Mouse (Mus musculus) retina, postnatal 7 days (tissue): ENCODE results near the gene Ptprr.
A peak's percentile ranks its signal among the peaks of the same experiment; 100 is the strongest.

ENCODE experiments used
- DNase-seq: peaks from one replicate; pipeline ENCODE4 v3.0.0-alpha.2; 2012; ENCODE audit warnings: low read depth, low spot score

The Ptprr gene

DNA sequence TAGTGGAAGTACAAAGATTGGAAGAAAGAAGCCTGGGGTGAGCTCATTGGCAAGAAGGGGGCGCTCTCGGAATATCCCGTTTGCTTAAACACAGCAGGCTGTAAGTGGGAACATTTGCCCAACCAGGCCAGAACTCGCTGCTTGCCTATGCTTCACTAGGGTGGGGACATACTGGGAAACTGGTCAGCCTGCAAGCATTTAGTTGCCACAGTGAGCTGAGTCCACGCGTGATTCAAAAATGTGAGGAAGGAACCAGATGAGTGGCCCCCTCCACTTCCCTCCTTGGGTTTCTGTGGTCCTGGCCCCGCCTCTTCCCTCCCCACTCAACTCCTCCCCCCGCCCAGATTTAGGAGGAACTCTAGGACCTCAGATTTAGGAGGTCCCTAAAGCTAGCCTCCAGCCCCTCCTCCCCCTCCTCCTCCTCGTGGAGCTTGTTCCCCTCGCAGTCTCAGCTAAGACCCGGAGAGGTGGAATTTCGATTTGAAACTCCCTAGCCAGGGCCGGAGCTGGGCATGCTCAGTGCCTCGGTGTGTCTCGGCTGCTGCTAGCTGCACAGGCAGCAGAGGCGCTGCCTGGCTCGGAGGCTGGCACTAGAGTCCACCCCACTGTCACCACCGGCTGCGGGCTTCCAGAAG lies at the start of gene Ptprr:
TSS of gene Ptprr (plus strand) at position 369 of the 635 bp plus-strand sequence.
- DNase-seq, result peak; percentile 68

- no peak for DNase-seq
Measured at GRCm38 (mm10) chr10:115976345-115976744, 41.7 kb upstream of the Ptprr start.

DNA sequence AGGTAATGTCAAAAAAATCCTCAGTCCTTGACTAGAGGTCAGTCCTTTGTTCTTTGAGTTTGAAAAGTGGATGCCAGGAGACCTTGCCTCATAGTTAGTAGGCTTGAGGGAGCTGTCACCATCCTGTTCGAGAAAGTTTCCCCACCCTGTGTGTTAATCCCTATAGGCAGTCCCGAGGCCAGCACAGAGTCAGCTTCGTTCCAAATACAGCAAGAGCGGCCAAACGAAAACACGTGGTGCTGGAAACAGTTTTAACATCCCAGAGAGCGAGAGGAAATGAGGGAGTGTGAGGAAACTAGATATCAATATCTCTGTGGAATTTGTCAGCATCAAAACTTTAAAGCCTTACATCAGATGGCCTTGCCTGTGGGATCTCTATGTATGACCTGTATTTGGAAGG lies 39.0 kb upstream of the Ptprr start:
- no peak for DNase-seq

DNA sequence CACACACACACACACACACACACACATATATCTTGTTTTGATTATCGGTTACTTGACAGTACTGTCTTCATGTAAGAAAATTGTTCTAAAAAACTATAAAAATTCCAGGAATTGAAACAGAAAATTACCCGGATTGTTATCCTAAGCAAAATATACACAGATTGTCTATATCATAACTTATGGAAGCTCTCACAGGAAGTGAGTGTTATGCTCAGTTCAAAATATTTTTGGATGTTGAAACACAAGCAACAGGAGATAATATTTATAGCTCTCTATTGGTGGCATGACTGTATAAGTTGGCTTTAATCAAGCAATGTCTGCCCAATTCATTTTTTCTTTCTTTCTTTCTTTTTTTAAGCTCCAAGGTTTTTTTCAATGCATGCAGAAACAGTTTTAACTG lies 38.0 kb upstream of the Ptprr start:
- DNase-seq, result no peak

GRCm38 (mm10) chr10:115984308-115984707 lies 33.7 kb upstream of the Ptprr start:
- DNase-seq, result no peak

DNA sequence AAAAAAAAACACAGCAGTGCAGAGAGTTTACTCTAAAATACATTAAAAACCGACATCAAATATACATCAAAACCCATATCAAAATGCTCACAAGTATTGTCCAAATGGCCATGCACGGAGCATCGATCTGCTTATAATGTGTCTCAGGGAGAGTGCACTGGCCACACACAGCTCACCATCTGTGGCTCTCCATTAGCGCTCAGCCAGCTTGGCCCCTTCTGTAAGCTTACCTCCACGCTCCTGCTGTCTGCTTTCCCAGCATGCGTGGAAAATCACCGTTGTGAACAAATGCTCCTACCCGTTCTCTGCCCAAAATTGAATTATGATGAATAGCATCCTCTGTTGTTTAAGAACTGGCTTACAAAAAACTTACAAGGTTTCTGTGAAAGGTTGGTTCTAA lies 16.2 kb upstream of the Ptprr start:
- no peak for DNase-seq

DNA sequence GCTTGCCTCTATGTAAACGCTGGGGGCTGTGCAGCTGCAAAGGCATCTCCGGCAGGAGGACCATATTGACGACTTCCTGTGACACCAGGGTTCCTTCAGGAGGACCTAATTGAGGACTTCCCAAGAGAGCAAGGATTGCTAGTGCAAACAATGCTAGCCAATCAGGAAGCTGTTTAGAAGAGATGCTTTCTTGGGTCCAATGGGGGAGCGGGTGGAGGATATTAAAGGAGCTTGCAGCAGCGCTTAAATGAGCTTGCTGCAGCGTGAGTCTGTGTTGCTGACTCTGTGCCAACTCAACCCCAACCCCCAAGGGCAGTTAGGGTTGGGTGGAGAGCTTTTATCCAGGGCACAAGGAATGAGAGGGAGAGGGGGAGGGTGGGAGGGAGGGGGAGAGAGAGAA lies 11.3 kb upstream of the Ptprr start:
- no peak for DNase-seq

- no peak for DNase-seq
Measured at GRCm38 (mm10) chr10:116018480-116018891, 473 bp downstream of the Ptprr start.

GRCm38 (mm10) chr10:116019086-116019860 lies 1.3 kb downstream of the Ptprr start:
- no peak for DNase-seq

DNA sequence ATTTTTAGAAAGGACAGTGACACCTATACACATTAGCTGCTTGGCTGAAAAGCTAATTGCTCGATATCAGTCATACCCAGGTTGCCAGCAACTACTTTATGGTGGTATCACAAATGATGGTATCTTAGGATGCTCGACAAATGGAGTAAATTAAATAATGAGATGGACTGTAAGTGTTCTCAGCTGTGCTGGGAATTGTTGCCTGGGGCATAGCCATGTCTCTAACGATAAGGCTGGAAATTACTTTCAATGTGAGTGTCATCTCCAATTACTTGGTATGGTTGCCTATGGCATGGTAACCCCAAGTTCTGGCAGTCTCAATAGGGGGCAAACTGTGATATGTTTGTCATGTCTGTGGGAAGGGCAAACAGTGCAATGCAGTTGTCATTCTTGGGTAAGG lies 3.1 kb downstream of the Ptprr start:
- no peak for DNase-seq

GRCm38 (mm10) chr10:116038150-116038549 lies 20.1 kb downstream of the Ptprr start:
- DNase-seq, result no peak

GRCm38 (mm10) chr10:116075954-116076353 lies 57.9 kb downstream of the Ptprr start:
- no peak for DNase-seq

GRCm38 (mm10) chr10:116078636-116079035 lies 60.6 kb downstream of the Ptprr start:
- DNase-seq, result no peak

GRCm38 (mm10) chr10:116079396-116079795 lies 61.4 kb downstream of the Ptprr start:
- DNase-seq, result no peak

DNA sequence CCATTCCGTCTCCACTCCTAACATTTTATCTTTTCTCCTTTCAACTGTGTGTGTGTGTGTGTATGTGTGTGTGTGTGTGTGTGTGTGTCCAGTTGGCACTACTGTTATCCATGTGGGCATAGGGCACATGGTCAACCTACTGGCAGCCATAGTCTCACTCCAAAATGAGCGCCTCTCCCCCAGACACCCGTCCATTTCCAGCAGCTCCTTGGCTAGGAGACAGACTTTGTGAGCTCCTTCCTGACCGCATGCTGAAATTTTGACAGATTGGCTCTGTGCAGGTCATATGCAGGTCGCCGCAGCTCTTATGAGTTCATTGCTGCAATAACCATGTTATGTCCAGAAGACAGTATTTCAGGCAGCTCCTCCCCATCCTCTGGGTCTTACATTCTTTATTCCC lies 62.8 kb downstream of the Ptprr start:
- DNase-seq, result no peak

GRCm38 (mm10) chr10:116083965-116084364 lies 66.0 kb downstream of the Ptprr start:
- DNase-seq, result no peak

- DNase-seq, result no peak
Measured at GRCm38 (mm10) chr10:116096466-116096865, 78.5 kb downstream of the Ptprr start.

GRCm38 (mm10) chr10:116098470-116098869 lies 80.5 kb downstream of the Ptprr start:
- no peak for DNase-seq

DNA sequence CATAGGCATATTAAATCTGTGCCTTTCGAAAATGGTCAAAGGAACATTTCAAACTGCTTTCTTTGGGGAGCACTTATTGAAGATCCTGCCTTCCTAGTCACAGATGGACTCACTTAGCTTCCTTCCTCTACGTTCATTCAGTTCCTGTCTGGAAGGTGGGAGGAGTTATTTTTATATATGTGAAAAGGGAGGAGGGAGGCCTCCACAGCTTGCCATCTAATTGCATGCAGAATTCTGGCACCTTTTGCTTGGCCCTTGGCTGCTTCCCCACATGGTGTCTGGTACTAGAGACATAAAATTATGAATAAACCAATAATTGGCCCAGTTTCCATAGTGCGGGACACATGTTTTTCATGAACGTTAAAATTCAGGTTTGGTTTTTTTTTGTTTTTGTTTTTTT lies 90.2 kb downstream of the Ptprr start:
- no peak for DNase-seq

DNA sequence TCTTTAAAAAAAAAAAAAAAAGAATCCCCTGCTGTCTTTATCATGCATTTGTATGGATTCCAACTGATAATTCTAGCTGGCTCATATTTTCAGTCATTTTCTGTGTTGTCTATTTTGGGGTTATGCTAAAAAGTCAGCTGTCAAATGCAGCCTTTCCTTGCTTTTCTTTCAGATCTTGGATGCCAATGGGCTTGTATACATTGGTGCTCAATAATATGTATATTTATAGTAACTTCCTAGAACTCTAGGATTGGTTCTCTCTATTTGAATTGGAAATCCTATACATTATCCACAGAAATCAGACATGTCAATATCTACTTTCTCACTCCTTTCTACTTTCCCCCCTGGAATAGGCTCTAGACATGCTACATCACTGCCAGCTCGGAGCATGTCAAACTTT lies 90.7 kb downstream of the Ptprr start:
- no peak for DNase-seq

DNA sequence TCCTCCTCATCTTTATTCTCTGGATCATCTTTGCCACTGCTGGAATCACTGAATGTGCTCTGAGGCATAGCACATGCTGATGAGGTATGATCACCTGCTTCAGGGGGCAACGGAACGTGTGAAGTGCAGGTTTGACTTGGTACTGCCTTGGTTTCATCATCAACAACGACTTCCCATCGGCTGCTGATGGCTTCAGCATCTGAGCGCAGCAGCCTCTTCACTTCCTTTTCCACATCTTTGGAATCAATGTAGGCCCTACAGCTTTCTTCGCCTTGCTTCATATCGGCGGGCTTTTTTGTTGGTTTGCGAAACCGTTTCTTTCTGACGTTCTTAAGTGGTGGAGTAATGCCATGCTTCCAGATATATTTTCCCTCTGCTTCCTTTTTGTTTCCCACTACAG lies 94.9 kb downstream of the Ptprr start:
- no peak for DNase-seq

- DNase-seq, result no peak
Measured at GRCm38 (mm10) chr10:116113867-116114474, 96.0 kb downstream of the Ptprr start, which contains the start of gene 4933416C03Rik. Gene 4933416C03Rik, minus strand, starts transcription at chr10:116113917.
